7 mouse cellular contexts compared by ENCODE assay signal in genomic region chr9:13748798-13749674, GRCm38 (mm10). TPM values are rescaled to one million over a fixed set of nuclear protein-coding genes. Genes with fewer than 3 reads are reported as not detected.
DNase-seq lines count a peak whose midpoint lies in the region; ATAC-seq lines count a peak whose summit lies in the region.

No protein-coding gene starts in this region.

- peak overlapping the region; percentile 83 for H3K4me2 ChIP-seq in midbrain, embryonic 13.5 days (replicated peaks)

- WGBS in limb, embryonic 10.5 days = 2% methylated on average over 60 of the region's 60 CpGs
- 1% methylated on average over 60 of the region's 60 CpGs for WGBS in midbrain, embryonic 13.5 days

- no peaks in the 10 kb centered on the region for H3K27me3 ChIP-seq in limb, embryonic 10.5 days (ENCODE audit: low read depth, poor library complexity, severe bottlenecking)
- no peaks in the 10 kb centered on the region for H3K27me3 ChIP-seq in midbrain, embryonic 13.5 days

- H3K4me3 ChIP-seq in limb, embryonic 10.5 days = peak overlapping the region; percentile 96
- peak overlapping the region; percentile 84 for H3K4me3 ChIP-seq in midbrain, embryonic 13.5 days (replicated peaks)

- peaks cover 13% of the 10 kb centered on the region for H3K4me1 ChIP-seq in limb, embryonic 10.5 days
- peaks cover 20% of the 10 kb centered on the region for H3K4me1 ChIP-seq in midbrain, embryonic 13.5 days (replicated peaks)

- peak; percentile 94 for ATAC-seq in granulocyte monocyte progenitor cell, adult 5-6 weeks (replicated peaks; ENCODE audit: poor library complexity, severe bottlenecking)
- peak; percentile 99 for ATAC-seq in midbrain, embryonic 13.5 days

- peak; percentile 94 for DNase-seq in adrenal gland, adult 8-10 months
- peak; percentile 94 for DNase-seq in embryo, embryonic 9.5 days (ENCODE audit: extremely low spot score)
- peak; percentile 93 for DNase-seq in kidney, adult 11 months
- peak; percentile 96 for DNase-seq in limb, embryonic 10.5 days (ENCODE audit: low spot score)
- DNase-seq in spleen, adult 12 weeks (ENCODE audit: low spot score) = peak; percentile 90

- peaks cover 4% of the 10 kb centered on the region; the same call in 1 of the 2 replicates for H3K9me3 ChIP-seq in limb, embryonic 10.5 days (replicated peaks)
- 0 out of 2 replicates have a peak, but pooled peaks cover 3% of the 10 kb centered on the region for H3K9me3 ChIP-seq in midbrain, embryonic 13.5 days

- peaks cover 18% of the 10 kb centered on the region for H3K36me3 ChIP-seq in limb, embryonic 10.5 days
- H3K36me3 ChIP-seq in midbrain, embryonic 13.5 days = no peaks in the 10 kb centered on the region

- H3K27ac ChIP-seq in limb, embryonic 10.5 days = peak overlapping the region; percentile 99
- H3K27ac ChIP-seq in midbrain, embryonic 13.5 days = peak overlapping the region; percentile 96

- peak overlapping the region; percentile 99 for H3K9ac ChIP-seq in midbrain, embryonic 13.5 days (replicated peaks)

RNA-seq across cellular contexts. Expression of gene Mtmr2, which starts 0.8 kb away (rescaled TPM):
- 10 to 100 TPM; 56.2 to 64.3 (median 62.2) TPM for total RNA-seq in adrenal gland, adult 8-10 months (2022)
- 33.7 and 42.9 TPM in 2 replicates for total RNA-seq in granulocyte monocyte progenitor cell, adult 5-6 weeks (2014; fragmentation: Nextera tagmentation)
- total RNA-seq in granulocyte monocyte progenitor cell, adult 5-6 weeks (2017) = 52.8 and 58.0 TPM in 2 replicates
- 82.8 and 88.9 TPM in 2 replicates for polyA plus RNA-seq in limb, embryonic 10.5 days (2016; fragmentation: Nextera tagmentation; extraction: Ambion mirVana)
- 62.0 and 68.9 TPM in 2 replicates for polyA plus RNA-seq in midbrain, embryonic 13.5 days (2015; fragmentation: Nextera tagmentation; extraction: Ambion mirVana)

Comparison
In these comparisons a context has a peak if more than half of its experiments do, and no peak if none do; other contexts are left out.
1. Peak in every context shown above with its lines: DNase-seq, ATAC-seq, H3K4me3 ChIP-seq and H3K27ac ChIP-seq.